In the genomic region with DNA sequence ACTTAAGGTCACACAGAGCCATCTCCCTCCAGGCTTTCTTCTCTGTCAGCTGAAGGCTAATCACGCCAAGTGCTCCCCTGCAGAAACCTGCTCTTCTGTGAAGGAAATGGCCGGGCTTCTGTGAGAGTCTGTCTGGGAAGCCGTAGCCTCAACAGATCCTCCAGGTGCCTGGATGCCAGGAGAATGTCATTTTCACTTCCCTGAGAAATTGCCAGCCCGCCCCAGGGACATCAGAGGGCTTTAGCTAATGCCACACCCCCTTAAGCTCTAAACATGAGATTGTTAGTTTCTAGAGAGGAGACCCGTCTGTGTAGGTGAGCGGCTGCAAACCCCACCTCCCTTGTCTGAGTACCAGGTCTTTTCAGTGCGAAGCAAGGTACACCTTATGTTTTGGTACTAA, we compare ENCODE assay signal across 29 mouse cellular contexts. TPM values are rescaled to one million over a fixed set of nuclear protein-coding genes. Genes with fewer than 3 reads are reported as not detected.
DNase-seq lines count a peak whose midpoint lies in the region; ATAC-seq and TF ChIP-seq lines count a peak whose summit lies in the region.
"Had no signal": no experiment of that assay in that cellular context is flagged by ENCODE, and none has a peak within 500 bp of the region (broad histone marks: within the 10 kb centered on the region; RNA-seq: fewer than 3 reads in every experiment).

No protein-coding gene starts in this region.

- no peak overlapping the region for H3K9ac ChIP-seq in heart, embryonic 11.5 days (ENCODE audit: low read depth, low read length)
- H3K9ac ChIP-seq: embryonic facial prominence, embryonic 13.5 days; forebrain, postnatal 0 days; hindbrain, embryonic 12.5 days; hindbrain, embryonic 15.5 days had no signal

- H3K27ac ChIP-seq in heart, embryonic 10.5 days: 0 out of 2 replicates have a peak overlapping the region, but pooled peaks have one; percentile 5
- no peak overlapping the region for H3K27ac ChIP-seq in heart, embryonic 11.5 days (ENCODE audit: low read depth, low read length)
- peak overlapping the region; percentile 97 for H3K27ac ChIP-seq in layer of hippocampus, adult 2 months
- H3K27ac ChIP-seq: embryonic facial prominence, embryonic 10.5 days; embryonic facial prominence, embryonic 13.5 days; gastrocnemius, adult 2 months; hindbrain, embryonic 12.5 days; hindbrain, embryonic 15.5 days had no signal

- H3K27me3 ChIP-seq in heart, embryonic 10.5 days (ENCODE audit: insufficient read depth, poor library complexity, severe bottlenecking): no peaks in the 10 kb centered on the region
- no peaks in the 10 kb centered on the region for H3K27me3 ChIP-seq in heart, embryonic 11.5 days (ENCODE audit: control insufficient read depth, insufficient read depth, low read length)
- H3K27me3 ChIP-seq: CH12.LX; embryonic facial prominence, embryonic 13.5 days; hindbrain, embryonic 15.5 days had no signal

- H3K4me2 ChIP-seq in heart, embryonic 11.5 days: no peak overlapping the region
- H3K4me2 ChIP-seq: embryonic facial prominence, embryonic 13.5 days; hindbrain, embryonic 12.5 days; hindbrain, embryonic 15.5 days had no signal

- H3K36me3 ChIP-seq in heart, embryonic 10.5 days: no peaks in the 10 kb centered on the region
- no peaks in the 10 kb centered on the region for H3K36me3 ChIP-seq in heart, embryonic 11.5 days (ENCODE audit: control insufficient read depth, insufficient read depth, low read length)
- H3K36me3 ChIP-seq: embryonic facial prominence, embryonic 10.5 days; embryonic facial prominence, embryonic 13.5 days; G1E; hindbrain, embryonic 12.5 days; hindbrain, embryonic 15.5 days had no signal

- H3K4me3 ChIP-seq in heart, embryonic 10.5 days: no peak overlapping the region
- H3K4me3 ChIP-seq in heart, embryonic 11.5 days (ENCODE audit: low read depth, low read length): no peak overlapping the region
- H3K4me3 ChIP-seq in layer of hippocampus, adult 2 months: no peak overlapping the region
- H3K4me3 ChIP-seq: embryonic facial prominence, embryonic 10.5 days; embryonic facial prominence, embryonic 13.5 days; erythroblast, embryonic 14.5 days; gastrocnemius, adult 2 months; hindbrain, embryonic 12.5 days; hindbrain, embryonic 15.5 days had no signal

- no peaks in the 10 kb centered on the region for H3K9me3 ChIP-seq in heart, embryonic 10.5 days
- H3K9me3 ChIP-seq in heart, embryonic 11.5 days (replicated peaks; ENCODE audit: control insufficient read depth, low read length): no peaks in the 10 kb centered on the region
- H3K9me3 ChIP-seq: embryonic facial prominence, embryonic 10.5 days; embryonic facial prominence, embryonic 13.5 days; hindbrain, embryonic 12.5 days; hindbrain, embryonic 15.5 days had no signal

- ATAC-seq in heart, embryonic 11.5 days (replicated peaks; ENCODE audit: insufficient number of reproducible peaks, low FRiP score, low TSS enrichment): no peak
- ATAC-seq: forebrain, embryonic 14.5 days; forebrain, postnatal 0 days; inflammation-experienced regulatory T-cells, adult 6 months; intestine, embryonic 16.5 days; Patski had no signal

- no peak for TF ChIP-seq CTCF in layer of hippocampus, adult 2 months (conservative IDR thresholded peaks at IDR 0.05)

- H3K4me1 ChIP-seq in heart, embryonic 10.5 days: peaks cover 44% of the 10 kb centered on the region
- H3K4me1 ChIP-seq in heart, embryonic 11.5 days (ENCODE audit: control insufficient read depth, insufficient read depth, low read length): peaks cover 22% of the 10 kb centered on the region

- DNase-seq in cerebellum, postnatal 14 days: peak; percentile 47 to 53
- no peak for DNase-seq in cerebellum, adult 11-12 months
- no peak for DNase-seq in heart, embryonic 10.5 days (ENCODE audit: low spot score)
- DNase-seq in layer of hippocampus, adult 2 months (ENCODE audit: low spot score in 2 of 2): no peak
- DNase-seq in layer of hippocampus, postnatal 36 days: no peak
- DNase-seq in brain, adult 2 months (ENCODE audit: low read depth, low spot score): peak; percentile 25
- DNase-seq: adrenal gland, postnatal 10 days; adrenal gland, postnatal 36 days; cerebellum, adult 18-20 months; cerebellum, adult 9-10 months; cerebellum, postnatal 36 days; embryo, embryonic 11 days; forebrain, postnatal 0 days; gastrocnemius, adult 2 months; gastrocnemius, postnatal 14 days; heart, adult 18-20 months; kidney, adult 18-20 months had no signal

- 65% methylated on average over 7 of the region's 7 CpGs for WGBS in heart, embryonic 10.5 days
- WGBS in heart, embryonic 11.5 days (ENCODE audit: insufficient replicate concordance): 64% methylated on average over 7 of the region's 7 CpGs

RNA-seq across cellular contexts. Expression of a gene that starts 15.3 kb away (rescaled TPM):
- polyA plus RNA-seq in heart, embryonic 10.5 days (2016; fragmentation: Nextera tagmentation; extraction: Ambion mirVana): 2.6 and 2.8 TPM in 2 replicates
- polyA plus RNA-seq in heart, embryonic 11.5 days (2014; fragmentation: Nextera tagmentation; extraction: Ambion mirVana): 1.8 and 2.1 TPM in 2 replicates
- 1 to 10 TPM; 5.6 to 6.1 TPM for total RNA-seq in layer of hippocampus, adult 2 months (2021)
- total RNA-seq in layer of hippocampus, postnatal 36 days (2021): 1 to 10 TPM; 4.4 to 6.4 TPM
- total RNA-seq: CH12.LX, G1E had no signal
- polyA plus RNA-seq: erythroblast, embryonic 14.5 days; G1E had no signal

RNA-seq across cellular contexts. Expression of a gene that starts 56.5 kb away (rescaled TPM):
- 106 and 118 TPM in 2 replicates for polyA plus RNA-seq in heart, embryonic 10.5 days (2016; fragmentation: Nextera tagmentation; extraction: Ambion mirVana)
- 90.9 and 101 TPM in 2 replicates for polyA plus RNA-seq in heart, embryonic 11.5 days (2014; fragmentation: Nextera tagmentation; extraction: Ambion mirVana)
- total RNA-seq in layer of hippocampus, adult 2 months (2021): 100 to 1,000 TPM; 150 to 154 TPM
- total RNA-seq in layer of hippocampus, postnatal 36 days (2021): 100 to 1,000 TPM; 135 to 151 TPM

Comparison
In these comparisons a context has a peak if more than half of its experiments do, and no peak if none do; other contexts are left out.
1. DNase-seq: peak in cerebellum, postnatal 14 days (2 of 2) and brain, adult 2 months (single experiment); none in cerebellum, adult 11-12 months (single experiment), heart, embryonic 10.5 days (single experiment), layer of hippocampus, adult 2 months (0 of 2) and layer of hippocampus, postnatal 36 days (0 of 2).